Mouse (Mus musculus): ENCODE data around the gene Gfm1. TPM values are rescaled to one million over a fixed set of nuclear protein-coding genes. Genes with fewer than 3 reads are reported as not detected.

The Gfm1 gene
- total and polyA plus RNA-seq, 2 experiments from 2014 or later, result 118 to 134 TPM

DNA sequence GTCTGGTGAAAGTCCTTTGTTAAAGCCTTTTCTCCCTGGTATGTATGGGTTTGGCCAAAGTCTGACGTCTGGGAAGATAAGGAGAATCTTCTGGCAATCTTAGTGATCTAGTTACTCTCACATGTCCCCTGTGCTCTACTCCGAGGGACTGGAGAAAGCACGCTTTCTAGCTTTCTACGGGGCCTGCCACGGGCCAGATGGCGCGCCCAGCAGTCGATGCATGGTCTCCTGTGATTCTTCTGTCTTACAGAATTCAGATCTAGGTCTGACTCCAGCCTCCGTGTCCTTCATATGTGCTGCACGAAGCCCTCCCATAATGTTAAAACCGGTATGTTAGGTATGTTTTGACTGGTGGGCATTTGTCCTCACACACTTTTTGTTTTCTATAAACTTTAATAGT, 49.9 kb downstream of the Gfm1 start:
- no peak overlapping the region for H3K9ac ChIP-seq (replicated peaks; ENCODE audit: low read depth, low read length)
- no peaks in the 10 kb centered on the region for H3K4me1 ChIP-seq (ENCODE audit: control insufficient read depth, insufficient read depth)
- H3K4me3 ChIP-seq (ENCODE audit: low read depth, low read length), result no peak overlapping the region
- H3K36me3 ChIP-seq (replicated peaks; ENCODE audit: control insufficient read depth, insufficient read depth, low read length), result peaks cover 29% of the 10 kb centered on the region
- WGBS, result 91% methylated on average over 11 of the region's 11 CpGs
- no peak for ATAC-seq (ENCODE audit: insufficient read depth, low read depth)
- H3K27ac ChIP-seq (ENCODE audit: low read depth), result no peak overlapping the region
- no peaks in the 10 kb centered on the region for H3K9me3 ChIP-seq (replicated peaks; ENCODE audit: control insufficient read depth, low read length)
- no peak for TF ChIP-seq CTCF (IDR thresholded peaks at IDR 0.05; ENCODE audit: low read depth)
- no peak for TF ChIP-seq EP300 (IDR thresholded peaks at IDR 0.05; ENCODE audit: low read depth)
- no peak overlapping the region for H3K4me2 ChIP-seq (ENCODE audit: low read depth, low read length)
- no peaks in the 10 kb centered on the region for H3K27me3 ChIP-seq (ENCODE audit: control insufficient read depth, insufficient read depth, low read length)
- DNase-seq (ENCODE audit: low spot score), result no peak

DNA sequence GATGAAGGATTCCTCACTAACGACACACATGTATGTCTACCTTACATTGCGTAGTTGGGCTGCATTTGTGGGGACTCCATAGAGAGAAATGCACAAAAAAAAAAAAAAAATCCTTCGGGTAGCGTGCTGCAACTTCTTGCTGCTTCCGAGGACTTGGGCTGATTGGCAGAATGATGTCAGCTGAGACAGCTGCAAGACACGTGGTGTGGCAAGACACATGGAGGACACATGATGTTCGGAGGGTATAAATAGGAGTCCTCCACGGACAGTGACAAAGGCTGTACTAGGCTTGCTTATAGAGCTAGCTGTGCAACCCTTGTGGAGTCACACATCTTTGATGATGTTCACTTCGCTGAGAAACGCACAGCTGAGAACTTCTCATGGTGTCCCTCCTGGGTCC, 52.5 kb downstream of the Gfm1 start:
- ATAC-seq (ENCODE audit: insufficient read depth, low read depth) (no peak), DNase-seq (ENCODE audit: low spot score) (no peak)
- no peaks in the 10 kb centered on the region for H3K27me3 ChIP-seq (ENCODE audit: control insufficient read depth, insufficient read depth, low read length)
- TF ChIP-seq CTCF (IDR thresholded peaks at IDR 0.05; ENCODE audit: low read depth), result no peak
- TF ChIP-seq EP300 (IDR thresholded peaks at IDR 0.05; ENCODE audit: low read depth), result no peak
- H3K9me3 ChIP-seq (replicated peaks; ENCODE audit: control insufficient read depth, low read length), result no peaks in the 10 kb centered on the region
- H3K27ac ChIP-seq (ENCODE audit: low read depth), result no peak overlapping the region
- peaks cover 10% of the 10 kb centered on the region; the same call in 1 of the 2 replicates for H3K36me3 ChIP-seq (replicated peaks; ENCODE audit: control insufficient read depth, insufficient read depth, low read length)
- no peaks in the 10 kb centered on the region for H3K4me1 ChIP-seq (ENCODE audit: control insufficient read depth, insufficient read depth)
- H3K9ac ChIP-seq (replicated peaks; ENCODE audit: low read depth, low read length), result no peak overlapping the region
- no peak overlapping the region for H3K4me2 ChIP-seq (ENCODE audit: low read depth, low read length)
- 88% methylated on average over 10 of the region's 10 CpGs for WGBS
- no peak overlapping the region for H3K4me3 ChIP-seq (ENCODE audit: low read depth, low read length)

GRCm38 (mm10) chr3:67485233-67485632, 55.3 kb downstream of the Gfm1 start:
- Histone ChIP-seq H3K4me1 (ENCODE audit: control insufficient read depth, insufficient read depth) (no peaks in the 10 kb centered on the region), H3K27ac (ENCODE audit: low read depth) (no peak overlapping the region), H3K36me3 (replicated peaks; ENCODE audit: control insufficient read depth, insufficient read depth, low read length) (no peaks in the 10 kb centered on the region), H3K27me3 (ENCODE audit: control insufficient read depth, insufficient read depth, low read length) (no peaks in the 10 kb centered on the region), H3K4me2 (ENCODE audit: low read depth, low read length) (no peak overlapping the region), H3K4me3 (ENCODE audit: low read depth, low read length) (no peak overlapping the region), H3K9me3 (replicated peaks; ENCODE audit: control insufficient read depth, low read length) (no peaks in the 10 kb centered on the region), H3K9ac (replicated peaks; ENCODE audit: low read depth, low read length) (no peak overlapping the region)
- ATAC-seq (ENCODE audit: insufficient read depth, low read depth), result no peak
- WGBS, result 82% methylated on average over 2 of the region's 2 CpGs
- no peak for DNase-seq (ENCODE audit: low spot score)
- TF ChIP-seq EP300 (IDR thresholded peaks at IDR 0.05; ENCODE audit: low read depth), result no peak
- TF ChIP-seq CTCF (IDR thresholded peaks at IDR 0.05; ENCODE audit: low read depth), result no peak

- Histone ChIP-seq H3K36me3 (replicated peaks; ENCODE audit: control insufficient read depth, insufficient read depth, low read length) (no peaks in the 10 kb centered on the region), H3K9ac (replicated peaks; ENCODE audit: low read depth, low read length) (no peak overlapping the region), H3K27ac (ENCODE audit: low read depth) (no peak overlapping the region), H3K4me3 (ENCODE audit: low read depth, low read length) (no peak overlapping the region), H3K4me1 (ENCODE audit: control insufficient read depth, insufficient read depth) (no peaks in the 10 kb centered on the region), H3K4me2 (ENCODE audit: low read depth, low read length) (no peak overlapping the region), H3K27me3 (ENCODE audit: control insufficient read depth, insufficient read depth, low read length) (no peaks in the 10 kb centered on the region), H3K9me3 (replicated peaks; ENCODE audit: control insufficient read depth, low read length) (no peaks in the 10 kb centered on the region)
- WGBS, result 20% methylated on average over 4 of the region's 4 CpGs
- ATAC-seq (ENCODE audit: insufficient read depth, low read depth), result no peak
- TF ChIP-seq CTCF (IDR thresholded peaks at IDR 0.05; ENCODE audit: low read depth) (no peak), EP300 (IDR thresholded peaks at IDR 0.05; ENCODE audit: low read depth) (no peak)
- DNase-seq (ENCODE audit: low spot score), result no peak
These were observed 60.3 kb downstream of the Gfm1 start for GRCm38 (mm10) chr3:67490156-67490555.

DNA sequence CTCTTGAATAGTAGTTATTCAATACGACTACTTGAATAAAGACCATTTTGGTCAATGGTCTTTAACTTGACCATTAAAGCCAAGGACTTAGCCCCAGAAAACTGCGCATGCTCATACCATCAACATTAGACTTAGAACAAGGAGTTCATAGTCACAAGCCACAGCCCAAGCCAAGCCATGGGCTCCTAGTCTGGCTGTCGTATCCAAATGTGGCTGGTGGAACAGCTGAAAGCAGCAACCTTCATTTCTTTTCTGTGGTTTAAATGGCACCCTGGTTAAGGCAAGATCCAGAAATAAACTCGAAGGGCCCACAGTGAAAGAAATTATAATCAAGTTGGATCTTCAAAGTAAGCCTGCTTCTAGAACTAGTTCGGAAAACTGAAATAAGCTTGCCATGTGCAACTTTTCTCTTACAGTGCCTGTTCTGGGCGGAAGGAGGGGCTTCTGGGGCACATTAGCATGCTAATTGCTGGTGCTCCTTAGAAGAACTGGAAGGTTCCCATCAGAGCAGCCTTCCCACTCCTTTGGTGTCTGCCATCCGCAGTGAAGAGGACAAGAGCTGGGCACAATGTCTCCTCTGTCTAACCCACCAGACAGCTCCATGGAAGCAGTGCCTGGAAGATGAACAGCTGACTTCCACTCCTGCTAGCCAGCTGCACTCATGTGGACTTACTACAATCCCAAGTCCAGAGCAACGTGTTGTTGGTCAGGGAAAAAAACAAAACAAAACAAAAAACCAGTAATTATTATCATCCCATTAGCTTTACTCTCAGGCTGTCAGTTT, 62.4 kb downstream of the Gfm1 start:
- H3K27me3 ChIP-seq (ENCODE audit: control insufficient read depth, insufficient read depth, low read length), result no peaks in the 10 kb centered on the region
- H3K4me3 ChIP-seq (ENCODE audit: low read depth, low read length), result no peak overlapping the region
- no peak overlapping the region for H3K4me2 ChIP-seq (ENCODE audit: low read depth, low read length)
- DNase-seq (ENCODE audit: low spot score), result no peak
- no peak for ATAC-seq (ENCODE audit: insufficient read depth, low read depth)
- WGBS, result 81% methylated on average over 8 of the region's 8 CpGs
- no peaks in the 10 kb centered on the region for H3K4me1 ChIP-seq (ENCODE audit: control insufficient read depth, insufficient read depth)
- H3K27ac ChIP-seq (ENCODE audit: low read depth), result no peak overlapping the region
- no peak overlapping the region for H3K9ac ChIP-seq (replicated peaks; ENCODE audit: low read depth, low read length)
- H3K36me3 ChIP-seq (replicated peaks; ENCODE audit: control insufficient read depth, insufficient read depth, low read length), result no peaks in the 10 kb centered on the region
- no peaks in the 10 kb centered on the region for H3K9me3 ChIP-seq (replicated peaks; ENCODE audit: control insufficient read depth, low read length)
- TF ChIP-seq CTCF (IDR thresholded peaks at IDR 0.05; ENCODE audit: low read depth) (no peak), EP300 (IDR thresholded peaks at IDR 0.05; ENCODE audit: low read depth) (no peak)

DNA sequence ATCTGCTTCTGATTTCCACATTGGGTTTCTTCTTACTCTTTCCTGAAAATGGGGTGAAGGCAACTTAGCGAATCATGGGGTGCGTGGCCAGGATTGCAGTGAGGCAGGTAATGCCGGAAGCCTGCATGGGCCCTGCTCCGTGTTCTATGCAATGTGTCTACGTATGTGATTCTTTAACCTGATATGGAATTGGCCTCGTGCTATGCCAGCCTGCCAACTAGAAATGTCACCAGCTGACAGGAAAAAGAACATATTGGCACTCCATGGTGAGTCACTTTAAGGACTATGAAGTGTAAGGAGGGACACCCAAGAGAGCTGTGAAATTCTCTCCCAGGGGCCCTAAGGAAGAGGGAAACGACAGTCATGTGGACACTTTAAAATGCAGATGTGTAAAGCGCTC, 63.2 kb downstream of the Gfm1 start:
- ATAC-seq (ENCODE audit: insufficient read depth, low read depth) (no peak), DNase-seq (ENCODE audit: low spot score) (no peak)
- Histone ChIP-seq H3K9ac (replicated peaks; ENCODE audit: low read depth, low read length) (no peak overlapping the region), H3K9me3 (replicated peaks; ENCODE audit: control insufficient read depth, low read length) (no peaks in the 10 kb centered on the region), H3K4me3 (ENCODE audit: low read depth, low read length) (no peak overlapping the region), H3K27me3 (ENCODE audit: control insufficient read depth, insufficient read depth, low read length) (no peaks in the 10 kb centered on the region), H3K4me2 (ENCODE audit: low read depth, low read length) (no peak overlapping the region), H3K27ac (ENCODE audit: low read depth) (no peak overlapping the region), H3K36me3 (replicated peaks; ENCODE audit: control insufficient read depth, insufficient read depth, low read length) (no peaks in the 10 kb centered on the region), H3K4me1 (ENCODE audit: control insufficient read depth, insufficient read depth) (no peaks in the 10 kb centered on the region)
- 81% methylated on average over 8 of the region's 8 CpGs for WGBS
- no peak for TF ChIP-seq CTCF (IDR thresholded peaks at IDR 0.05; ENCODE audit: low read depth)
- no peak for TF ChIP-seq EP300 (IDR thresholded peaks at IDR 0.05; ENCODE audit: low read depth)

Measured in heart, postnatal 0 days (tissue).